Mouse (Mus musculus) kidney, embryonic 16.5 days (tissue): ENCODE measurements around the gene Lrp2. TPM values are rescaled to one million over a fixed set of nuclear protein-coding genes. Genes with fewer than 3 reads are reported as not detected.

Source experiments
- ATAC-seq: fragments of 200-750 bp; cut with Nextera tagmentation; 2 replicates; pipeline ENCODE4 v1.8.0; 2017; ENCODE audit warnings: moderate TSS enrichment; ENCODE audit not compliant: low FRiP score, low TSS enrichment
- H3K27ac ChIP-seq: fragments of 300-500 bp; sonication (generic); 2 replicates; pipeline ENCODE4 v1.5.1; 2014; ENCODE audit warnings: low read length
- H3K27me3 ChIP-seq: fragments of 300-500 bp; sonication (generic); 2 replicates; pipeline ENCODE4 v1.6.1; 2014; ENCODE audit warnings: low read length, control low read depth, mixed read lengths; ENCODE audit not compliant: insufficient read depth
- H3K36me3 ChIP-seq: fragments of 300-500 bp; sonication (generic); 2 replicates; pipeline ENCODE4 v1.6.1; 2014; ENCODE audit warnings: low read length, control low read depth, mixed read lengths; ENCODE audit not compliant: insufficient read depth
- H3K4me1 ChIP-seq: fragments of 300-500 bp; sonication (generic); 2 replicates; pipeline ENCODE4 v1.6.1; 2014; ENCODE audit warnings: low read length, control low read depth, mixed read lengths; ENCODE audit not compliant: insufficient read depth
- H3K4me2 ChIP-seq: fragments of 300-500 bp; sonication (generic); replicated peaks from 2 replicates; pipeline ENCODE4 v1.6.1; 2014; ENCODE audit warnings: low read depth, low read length
- H3K4me3 ChIP-seq: fragments of 300-500 bp; sonication (generic); 2 replicates; pipeline ENCODE4 v1.5.1; 2014; ENCODE audit warnings: mild to moderate bottlenecking, low read length
- H3K9ac ChIP-seq: fragments of 300-500 bp; sonication (generic); replicated peaks from 2 replicates; pipeline ENCODE4 v1.6.1; 2014; ENCODE audit warnings: low read length
- H3K9me3 ChIP-seq: fragments of 300-500 bp; sonication (generic); 2 replicates; pipeline ENCODE4 v1.6.1; 2016; ENCODE audit warnings: low read length, control low read depth
- WGBS: fragments of 180-500 bp; shearing (Covaris S2); extraction: QIAGEN DNeasy Blood & Tissue Kit; methylation state at CpG from one replicate; pipeline ENCODE4 v1.1.7; 2014; 5-methylcytosine and 5-hydroxymethylcytosine counted together
- polyA plus RNA-seq: library from polyadenylated mRNA; unstranded; fragments of >200 nt; fragmentation: Nextera tagmentation; extraction: Ambion mirVana; gene quantifications from 2 replicates; pipeline ENCODE4 v1.2.1, GENCODE M21; 2015

The Lrp2 gene
- polyA plus RNA-seq, 1 experiment from 2014 or later = 23.0 TPM

DNA sequence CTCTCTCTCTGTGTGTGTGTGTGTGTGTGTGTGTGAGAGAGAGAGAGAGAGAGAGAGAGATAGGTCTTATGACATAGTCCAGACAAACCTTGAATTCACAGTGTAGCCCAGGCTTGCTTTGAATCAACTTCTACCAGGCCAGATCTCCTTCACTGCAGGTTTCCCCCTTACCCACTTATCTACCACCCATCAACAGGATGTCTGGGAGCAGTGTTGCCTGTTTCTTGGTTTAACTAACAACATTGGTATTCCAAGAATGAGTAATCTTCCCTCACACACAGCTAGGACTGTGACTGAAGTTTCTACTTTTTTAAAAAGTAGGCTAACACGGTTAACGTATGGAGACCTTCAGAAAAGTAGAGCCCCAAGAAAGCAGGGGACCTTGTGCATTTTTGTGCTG is 209.1 kb downstream of the Lrp2 start:
- ATAC-seq = no peak

More for the DNA sequence above, 209.1 kb downstream of the Lrp2 start:
- no peak overlapping the region for H3K4me3 ChIP-seq
- H3K4me2 ChIP-seq = no peak overlapping the region
- WGBS = 78% methylated on average over 2 of the region's 2 CpGs
- no peaks in the 10 kb centered on the region for H3K9me3 ChIP-seq
- H3K4me1 ChIP-seq = 0 out of 2 replicates have a peak, but pooled peaks cover 2% of the 10 kb centered on the region
- no peak overlapping the region for H3K9ac ChIP-seq
- no peaks in the 10 kb centered on the region for H3K36me3 ChIP-seq
- H3K27ac ChIP-seq = no peak overlapping the region
- no peaks in the 10 kb centered on the region for H3K27me3 ChIP-seq

Other genes starting within 250 kb of the Lrp2 start
- 0.06 TPM in 1 of 2 replicates, not detected in the other for gene Abcb11, start 243.4 kb downstream of the Lrp2 start, polyA plus RNA-seq
- gene Dhrs9, start 205.6 kb downstream of the Lrp2 start, polyA plus RNA-seq = not detected in 2 replicates
- 16.1 and 19.9 TPM in 2 replicates for gene Bbs5, start 61.1 kb upstream of the Lrp2 start, polyA plus RNA-seq
- gene Klhl41, start 84.1 kb upstream of the Lrp2 start, polyA plus RNA-seq = 0.86 and 1.1 TPM in 2 replicates
- 12.4 and 14.1 TPM in 2 replicates for gene Fastkd1, start 127.5 kb upstream of the Lrp2 start, polyA plus RNA-seq
- 130 and 139 TPM in 2 replicates for gene Ppig, start 136.5 kb upstream of the Lrp2 start, polyA plus RNA-seq
- gene Ccdc173, start 203.5 kb upstream of the Lrp2 start, polyA plus RNA-seq = 1.4 and 3.3 TPM in 2 replicates
- gene Phospho2, start 203.6 kb upstream of the Lrp2 start, polyA plus RNA-seq = 24.5 and 24.9 TPM in 2 replicates
- gene Klhl23, start 235.9 kb upstream of the Lrp2 start, polyA plus RNA-seq = 29.9 and 31.5 TPM in 2 replicates